In the genomic region with DNA sequence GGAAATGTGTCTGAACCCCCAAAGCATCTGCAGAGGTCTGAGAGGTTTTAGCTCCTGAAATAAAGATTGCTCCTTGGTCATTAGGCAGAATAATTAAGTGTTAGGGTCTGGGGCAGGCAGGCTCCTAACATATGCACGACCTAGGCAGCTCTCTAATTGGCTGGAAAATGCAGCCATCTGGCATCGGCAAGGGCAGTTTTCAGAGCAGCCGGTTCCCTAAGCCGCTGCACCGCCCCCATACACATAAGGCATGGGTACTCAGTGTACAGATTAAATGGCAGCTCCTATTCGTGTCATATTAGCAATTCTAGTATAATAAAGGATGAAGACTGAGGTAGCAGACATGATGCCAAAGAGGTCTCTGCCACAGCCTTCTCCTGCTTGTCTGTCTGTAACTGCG, we compare ENCODE assay signal across 12 mouse cellular contexts.
DNase-seq lines count a peak whose midpoint lies in the region; ATAC-seq lines count a peak whose summit lies in the region.
"Had no signal": no experiment of that assay in that cellular context is flagged by ENCODE, and none has a peak within 500 bp of the region (broad histone marks: within the 10 kb centered on the region; RNA-seq: fewer than 3 reads in every experiment).

No protein-coding gene starts in this region.

- DNase-seq in heart, adult 11 months: peak; percentile 16
- no peak for DNase-seq in heart, adult 8-10 months (ENCODE audit: low spot score)
- peak; percentile 51 to 71 for DNase-seq in cerebellum, postnatal 14 days
- peak; percentile 69 for DNase-seq in forelimb bud, embryonic 11.5 days (ENCODE audit: low read depth, low spot score)
- no peak for DNase-seq in testis, postnatal 10 days (ENCODE audit: low spot score)
- DNase-seq in right cerebral cortex, adult 2 months (ENCODE audit: low spot score in 2 of 2): no peak
- DNase-seq: kidney, postnatal 14 days had no signal

- 30% methylated on average over 7 of the region's 7 CpGs for WGBS in midbrain, embryonic 13.5 days

- H3K4me3 ChIP-seq in midbrain, embryonic 13.5 days (replicated peaks): no peak overlapping the region
- H3K4me3 ChIP-seq: heart, embryonic 13.5 days had no signal

- H3K9ac ChIP-seq in midbrain, embryonic 13.5 days (replicated peaks): no peak overlapping the region
- H3K9ac ChIP-seq: heart, embryonic 13.5 days had no signal

- no peaks in the 10 kb centered on the region for H3K36me3 ChIP-seq in midbrain, embryonic 13.5 days
- H3K36me3 ChIP-seq: heart, embryonic 13.5 days had no signal

- H3K4me1 ChIP-seq in midbrain, embryonic 13.5 days (replicated peaks): peaks cover 26% of the 10 kb centered on the region

- no peak overlapping the region for H3K4me2 ChIP-seq in midbrain, embryonic 13.5 days (replicated peaks)
- H3K4me2 ChIP-seq: heart, embryonic 13.5 days; liver, embryonic 11.5 days had no signal

- H3K9me3 ChIP-seq in midbrain, embryonic 13.5 days: no peaks in the 10 kb centered on the region
- H3K9me3 ChIP-seq: heart, embryonic 13.5 days had no signal

- 0 out of 2 replicates have a peak overlapping the region, but pooled peaks have one; percentile 9 for H3K27ac ChIP-seq in midbrain, embryonic 13.5 days
- H3K27ac ChIP-seq: heart, embryonic 13.5 days had no signal

- no peaks in the 10 kb centered on the region for H3K27me3 ChIP-seq in midbrain, embryonic 13.5 days
- H3K27me3 ChIP-seq: heart, embryonic 13.5 days; Patski had no signal

- ATAC-seq in midbrain, embryonic 13.5 days: peak; percentile 86
- ATAC-seq in erythroblast, adult 5-6 weeks (replicated peaks; ENCODE audit: low FRiP score, poor library complexity, severe bottlenecking): no peak
- ATAC-seq: Patski had no signal

Comparison
In these comparisons a context has a peak if more than half of its experiments do, and no peak if none do; other contexts are left out.
1. DNase-seq: peak in heart, adult 11 months (single experiment), cerebellum, postnatal 14 days (2 of 2) and forelimb bud, embryonic 11.5 days (single experiment); none in heart, adult 8-10 months (single experiment), testis, postnatal 10 days (single experiment) and right cerebral cortex, adult 2 months (0 of 2).